Mouse (Mus musculus) intestine, embryonic 16.5 days (tissue): ENCODE measurements at regions not wholly inside any gene's neighbourhood (a gene's known extent, or its start where the extent isn't known, plus 50 kb on each side); places are given as distances from the start of the nearest gene placed in this dataset.

Experiments
- ATAC-seq: fragments of 200-750 bp; cut with Nextera tagmentation; 2 replicates; pipeline ENCODE4 v1.8.0; 2017; ENCODE audit warnings: moderate TSS enrichment, moderate library complexity
- H3K27ac ChIP-seq: fragments of 300-500 bp; sonication (generic); 2 replicates; pipeline ENCODE4 v1.5.1; 2014; ENCODE audit warnings: mild to moderate bottlenecking, low read length
- H3K27me3 ChIP-seq: fragments of 300-500 bp; sonication (generic); replicated peaks from 2 replicates; pipeline ENCODE4 v1.6.1; 2014; ENCODE audit warnings: low read length, control low read depth, mixed read lengths; ENCODE audit not compliant: control insufficient read depth, insufficient read depth
- H3K36me3 ChIP-seq: fragments of 300-500 bp; sonication (generic); 2 replicates; pipeline ENCODE4 v1.6.1; 2014; ENCODE audit warnings: low read length, control low read depth; ENCODE audit not compliant: control insufficient read depth, insufficient read depth
- H3K4me1 ChIP-seq: fragments of 300-500 bp; sonication (generic); 2 replicates; pipeline ENCODE4 v1.6.1; 2014; ENCODE audit warnings: low read length, control low read depth, mixed read lengths; ENCODE audit not compliant: control insufficient read depth, insufficient read depth
- H3K4me2 ChIP-seq: fragments of 300-500 bp; sonication (generic); 2 replicates; pipeline ENCODE4 v1.6.1; 2014; ENCODE audit warnings: low read depth, low read length, control low read depth
- H3K4me3 ChIP-seq: fragments of 300-500 bp; sonication (generic); 2 replicates; pipeline ENCODE4 v1.5.1; 2014; ENCODE audit warnings: mild to moderate bottlenecking, low read length
- H3K9ac ChIP-seq: fragments of 300-500 bp; sonication (generic); 2 replicates; pipeline ENCODE4 v1.6.1; 2014; ENCODE audit warnings: low read depth, low read length
- H3K9me3 ChIP-seq: fragments of 300-500 bp; sonication (generic); 2 replicates; pipeline ENCODE4 v1.6.1; 2016; ENCODE audit warnings: low read length, control low read depth; ENCODE audit not compliant: control insufficient read depth
- WGBS: fragments of 180-500 bp; shearing (Covaris S2); extraction: QIAGEN DNeasy Blood & Tissue Kit; methylation state at CpG from one replicate; pipeline ENCODE4 v1.1.7; 2014; 5-methylcytosine and 5-hydroxymethylcytosine counted together

DNA sequence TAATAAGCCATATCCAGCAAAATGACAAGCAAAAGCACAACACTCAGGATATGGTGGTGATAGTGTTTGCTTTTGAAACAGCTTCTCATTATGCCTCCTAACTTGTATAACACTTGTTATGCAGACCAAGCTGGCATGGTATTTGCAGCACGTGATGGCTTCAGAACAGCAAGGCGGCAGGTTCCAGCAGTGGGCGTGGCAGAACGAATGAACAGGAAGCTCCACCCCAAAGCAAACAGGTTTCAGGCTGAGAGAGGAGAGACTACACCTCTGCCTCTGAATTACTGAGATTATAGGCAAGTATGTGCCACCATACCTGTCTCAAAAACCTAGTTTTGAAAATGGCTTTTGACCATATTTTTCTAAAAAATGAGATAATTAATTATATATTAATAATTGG lies 145.2 kb downstream of the Tmsb4x start:
- no peak for ATAC-seq
- H3K4me3 ChIP-seq, result no peak overlapping the region
- no peaks in the 10 kb centered on the region for H3K27me3 ChIP-seq
- no peak overlapping the region for H3K9ac ChIP-seq
- H3K4me1 ChIP-seq, result no peaks in the 10 kb centered on the region
- H3K4me2 ChIP-seq, result no peak overlapping the region
- H3K36me3 ChIP-seq, result no peaks in the 10 kb centered on the region
- no peak overlapping the region for H3K27ac ChIP-seq
- 44% methylated on average over 4 of the region's 4 CpGs for WGBS
- H3K9me3 ChIP-seq, result no peaks in the 10 kb centered on the region

- no peak for ATAC-seq
Observed at GRCm38 (mm10) chrX:167052456-167052855, 156.7 kb downstream of the Tmsb4x start.

GRCm38 (mm10) chrX:167050066-167050465 lies 159.0 kb downstream of the Tmsb4x start:
- 67% methylated on average over 4 of the region's 4 CpGs for WGBS
- no peak overlapping the region for H3K27ac ChIP-seq
- peak; percentile 64; the same call in 1 of the 2 replicates for ATAC-seq

More at GRCm38 (mm10) chrX:167052456-167052855, 156.7 kb downstream of the Tmsb4x start:
- Histone ChIP-seq H3K4me3 (no peak overlapping the region), H3K4me2 (no peak overlapping the region), H3K9ac (no peak overlapping the region), H3K9me3 (no peaks in the 10 kb centered on the region), H3K27me3 (no peaks in the 10 kb centered on the region; the same call in 1 of the 2 replicates), H3K36me3 (no peaks in the 10 kb centered on the region), H3K4me1 (no peaks in the 10 kb centered on the region), H3K27ac (no peak overlapping the region)
- WGBS, result 84% methylated on average over 10 of the region's 10 CpGs

DNA sequence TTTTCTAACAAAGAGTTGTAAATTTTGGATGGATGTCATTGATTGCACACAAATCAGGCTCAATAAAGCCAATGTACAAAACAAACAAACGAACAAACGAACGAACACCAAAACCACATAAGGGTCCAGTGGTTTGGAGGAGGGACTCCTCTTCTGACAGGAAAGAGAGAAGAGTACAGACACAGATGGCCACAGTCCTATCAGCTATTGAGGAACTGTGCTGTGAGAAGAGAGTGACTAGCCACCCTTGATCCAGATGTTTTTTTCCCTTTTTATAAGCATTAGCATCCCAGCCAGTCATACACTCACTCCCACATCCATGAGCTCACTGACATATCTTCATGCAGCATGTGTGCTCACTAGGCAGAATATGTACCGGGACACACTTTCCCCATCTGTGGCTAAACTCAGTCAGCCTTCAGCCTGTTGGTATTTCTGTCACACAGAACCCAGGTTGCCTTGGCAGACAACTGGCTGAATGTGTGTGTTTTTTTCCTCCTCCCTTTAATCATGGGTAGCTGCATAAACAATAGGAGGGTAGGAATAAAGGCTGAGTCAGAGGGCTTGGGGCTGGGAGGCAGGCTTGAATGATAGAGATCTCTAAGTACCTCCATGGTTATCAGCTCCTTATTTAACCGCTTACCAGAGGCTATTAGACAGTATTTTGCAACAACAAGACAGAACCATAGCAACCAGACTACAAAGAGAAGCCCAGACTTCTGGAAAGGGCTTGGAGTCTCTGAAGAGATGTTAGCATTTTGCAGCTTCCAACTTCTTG lies 159.7 kb downstream of the Tmsb4x start:
- no peaks in the 10 kb centered on the region; the same call in 1 of the 2 replicates for H3K27me3 ChIP-seq
- no peaks in the 10 kb centered on the region for H3K4me1 ChIP-seq
- peak; percentile 90 for ATAC-seq
- H3K27ac ChIP-seq, result no peak overlapping the region
- 68% methylated on average over 5 of the region's 5 CpGs for WGBS
- no peaks in the 10 kb centered on the region for H3K36me3 ChIP-seq
- no peak overlapping the region for H3K9ac ChIP-seq
- H3K4me2 ChIP-seq, result no peak overlapping the region
- H3K9me3 ChIP-seq, result no peaks in the 10 kb centered on the region
- no peak overlapping the region for H3K4me3 ChIP-seq

More at GRCm38 (mm10) chrX:167050066-167050465, 159.0 kb downstream of the Tmsb4x start:
- no peak overlapping the region for H3K4me3 ChIP-seq
- no peak overlapping the region for H3K4me2 ChIP-seq
- no peaks in the 10 kb centered on the region for H3K9me3 ChIP-seq
- no peaks in the 10 kb centered on the region for H3K36me3 ChIP-seq
- no peak overlapping the region for H3K9ac ChIP-seq
- no peaks in the 10 kb centered on the region; the same call in 1 of the 2 replicates for H3K27me3 ChIP-seq
- H3K4me1 ChIP-seq, result no peaks in the 10 kb centered on the region

DNA sequence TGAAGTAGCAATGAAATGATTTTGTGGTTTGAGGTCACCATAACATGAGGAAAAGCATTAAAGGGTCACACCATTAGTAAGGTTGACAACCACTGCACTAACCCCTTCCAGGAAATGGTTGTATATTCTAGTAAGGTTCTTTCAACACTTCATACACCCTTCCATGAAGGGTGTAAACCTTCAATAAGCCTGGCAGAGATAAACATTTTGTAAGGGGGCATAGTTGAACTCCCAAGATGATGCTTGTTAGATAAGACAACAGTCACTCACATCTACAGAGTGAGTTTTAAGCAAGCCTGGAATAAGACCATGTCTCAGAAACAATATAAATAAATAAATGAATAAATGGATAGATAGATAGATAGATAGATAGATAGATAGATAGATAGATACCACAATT lies 171.1 kb downstream of the Tmsb4x start:
- no peaks in the 10 kb centered on the region for H3K36me3 ChIP-seq
- H3K4me2 ChIP-seq, result no peak overlapping the region
- no peaks in the 10 kb centered on the region for H3K9me3 ChIP-seq
- ATAC-seq, result no peak
- no peak overlapping the region for H3K9ac ChIP-seq
- no peak overlapping the region for H3K4me3 ChIP-seq
- no peaks in the 10 kb centered on the region for H3K27me3 ChIP-seq
- no peak overlapping the region for H3K27ac ChIP-seq
- H3K4me1 ChIP-seq, result 0 out of 2 replicates have a peak, but pooled peaks cover 1% of the 10 kb centered on the region

DNA sequence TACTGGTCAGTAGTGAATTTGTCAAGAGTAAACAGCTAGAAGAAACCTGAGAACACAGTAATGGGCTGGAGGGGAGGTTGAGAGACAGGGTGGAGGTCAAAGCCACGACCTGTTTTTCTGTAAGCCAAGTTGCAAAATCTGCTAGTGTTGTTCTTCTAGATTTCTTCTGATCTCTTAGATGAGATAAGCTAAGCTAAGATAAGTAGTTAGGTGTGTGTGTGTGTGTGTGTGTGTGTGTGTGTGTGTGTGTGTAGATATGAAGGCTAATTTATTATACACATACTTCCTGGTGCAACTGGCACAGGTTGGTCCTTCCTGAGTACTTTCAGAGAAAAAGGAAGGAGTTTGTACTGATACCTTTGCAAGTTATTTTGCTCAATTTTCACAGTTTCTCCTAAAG lies 172.8 kb downstream of the Tmsb4x start:
- Histone ChIP-seq H3K4me3 (no peak overlapping the region), H3K9me3 (no peaks in the 10 kb centered on the region), H3K4me2 (no peak overlapping the region), H3K4me1 (0 out of 2 replicates have a peak, but pooled peaks cover 4% of the 10 kb centered on the region), H3K36me3 (no peaks in the 10 kb centered on the region), H3K9ac (no peak overlapping the region), H3K27ac (no peak overlapping the region), H3K27me3 (no peaks in the 10 kb centered on the region; the same call in 1 of the 2 replicates)
- WGBS, result 24% methylated on average over 1 of the region's 1 CpGs
- no peak for ATAC-seq

GRCm38 (mm10) chrX:167035639-167036038 lies 173.5 kb downstream of the Tmsb4x start:
- no peak overlapping the region for H3K9ac ChIP-seq
- ATAC-seq, result no peak

DNA sequence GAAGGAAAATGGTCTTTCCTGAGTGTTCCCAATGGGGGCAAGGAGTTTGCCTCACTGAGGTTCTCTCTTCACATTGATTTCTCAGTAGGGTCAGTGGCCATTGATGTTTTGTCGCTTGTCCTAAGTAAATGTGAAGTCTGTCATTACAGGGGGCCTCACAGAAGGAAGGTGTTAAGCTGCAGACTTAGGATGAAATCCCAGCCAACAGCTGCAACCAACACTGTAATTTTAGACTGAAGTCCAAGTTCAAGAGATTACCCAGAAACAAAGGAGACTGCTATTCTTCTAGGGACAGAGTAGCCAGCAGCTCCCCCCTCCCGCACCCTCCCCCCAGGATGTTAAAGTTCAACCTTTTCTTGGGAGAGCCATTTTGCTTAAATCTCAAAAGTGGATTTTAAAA lies 176.0 kb downstream of the Tmsb4x start:
- H3K4me3 ChIP-seq, result no peak overlapping the region
- WGBS, result 82% methylated on average over 2 of the region's 2 CpGs
- no peaks in the 10 kb centered on the region; the same call in 1 of the 2 replicates for H3K27me3 ChIP-seq
- peak overlapping the region; percentile 23; the same call in 1 of the 2 replicates for H3K27ac ChIP-seq
- H3K9me3 ChIP-seq, result no peaks in the 10 kb centered on the region
- H3K4me2 ChIP-seq, result no peak overlapping the region
- no peak for ATAC-seq
- no peak overlapping the region for H3K9ac ChIP-seq
- no peaks in the 10 kb centered on the region for H3K36me3 ChIP-seq
- H3K4me1 ChIP-seq, result 0 out of 2 replicates have a peak, but pooled peaks cover 4% of the 10 kb centered on the region

More at GRCm38 (mm10) chrX:167035639-167036038, 173.5 kb downstream of the Tmsb4x start:
- Histone ChIP-seq H3K9me3 (no peaks in the 10 kb centered on the region), H3K4me3 (no peak overlapping the region), H3K27me3 (no peaks in the 10 kb centered on the region; the same call in 1 of the 2 replicates), H3K27ac (no peak overlapping the region), H3K36me3 (no peaks in the 10 kb centered on the region), H3K4me2 (no peak overlapping the region), H3K4me1 (0 out of 2 replicates have a peak, but pooled peaks cover 4% of the 10 kb centered on the region)

DNA sequence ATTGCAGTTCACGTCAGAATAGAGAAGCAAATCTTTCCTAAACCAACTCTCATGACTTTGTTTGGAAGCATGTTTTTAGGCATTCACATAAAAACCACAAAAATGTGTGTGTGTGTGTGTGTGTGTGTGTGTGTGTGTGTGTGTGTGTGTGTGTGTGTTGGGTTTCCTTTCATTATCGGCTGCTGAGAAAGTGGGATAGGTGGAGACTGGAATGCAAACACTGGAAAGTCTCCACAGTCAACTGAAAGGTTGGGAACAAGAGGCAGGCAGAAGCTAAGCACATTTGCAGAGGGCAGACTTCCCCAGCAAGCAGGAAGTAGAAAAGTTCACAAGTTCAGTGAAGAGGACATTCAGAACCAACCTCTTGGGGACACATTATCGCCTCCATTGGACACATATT lies 176.5 kb downstream of the Tmsb4x start:
- Histone ChIP-seq H3K27me3 (no peaks in the 10 kb centered on the region; the same call in 1 of the 2 replicates), H3K4me2 (no peak overlapping the region), H3K36me3 (no peaks in the 10 kb centered on the region), H3K4me3 (no peak overlapping the region), H3K27ac (peak overlapping the region; percentile 23; the same call in 1 of the 2 replicates), H3K9me3 (no peaks in the 10 kb centered on the region), H3K4me1 (0 out of 2 replicates have a peak, but pooled peaks cover 4% of the 10 kb centered on the region), H3K9ac (no peak overlapping the region)
- WGBS, result 41% methylated on average over 3 of the region's 3 CpGs
- ATAC-seq, result no peak
